ENCODE assay signal across 20 mouse cellular contexts in the genomic region with DNA sequence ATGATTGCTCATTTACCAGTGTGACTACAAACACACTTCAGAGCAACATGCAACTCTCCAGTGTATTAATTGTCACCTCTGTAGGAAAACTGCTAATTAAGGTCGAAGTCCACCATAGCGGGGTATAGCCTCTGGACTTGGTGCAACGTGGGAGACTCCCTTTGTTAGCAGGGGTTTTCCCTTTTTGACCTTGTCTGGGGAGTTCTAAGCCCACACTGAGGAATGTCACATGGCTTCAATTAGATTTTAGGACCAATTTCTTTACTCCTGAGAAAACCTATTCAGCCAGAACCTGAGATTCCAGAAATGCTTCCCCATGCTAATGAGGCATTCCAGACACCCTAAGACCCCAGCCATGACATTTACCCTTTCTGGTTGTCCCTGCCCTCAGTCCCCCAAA. TPM values are rescaled to one million over a fixed set of nuclear protein-coding genes. Genes with fewer than 3 reads are reported as not detected.
DNase-seq lines count a peak whose midpoint lies in the region; ATAC-seq and TF ChIP-seq lines count a peak whose summit lies in the region.
"Had no signal": no experiment of that assay in that cellular context is flagged by ENCODE, and none has a peak within 500 bp of the region (broad histone marks: within the 10 kb centered on the region; RNA-seq: fewer than 3 reads in every experiment).

No protein-coding gene starts in this region.

- H3K79me2 ChIP-seq in liver, adult 2 months (ENCODE audit: control insufficient read depth, insufficient read depth, low read length) = no peaks in the 10 kb centered on the region
- peaks cover 68% of the 10 kb centered on the region for H3K79me2 ChIP-seq in macrophage (ENCODE audit: inconsistent target)

- H3K27ac ChIP-seq in heart, embryonic 12.5 days (ENCODE audit: poor library complexity, severe bottlenecking) = no peak overlapping the region
- H3K27ac ChIP-seq in liver, adult 2 months (replicated peaks; ENCODE audit: insufficient read depth, low read depth, low read length) = peak overlapping the region; percentile 47
- no peak overlapping the region for H3K27ac ChIP-seq in liver, embryonic 11.5 days (ENCODE audit: low read depth, low read length)
- H3K27ac ChIP-seq in embryonic facial prominence, embryonic 12.5 days = 0 out of 2 replicates have a peak overlapping the region, but pooled peaks have one; percentile 17
- peak overlapping the region; percentile 99; the same call in 1 of the 2 replicates for H3K27ac ChIP-seq in macrophage
- H3K27ac ChIP-seq: heart, adult 2 months; liver, embryonic 15.5 days; neural tube, embryonic 15.5 days; stomach, postnatal 0 days had no signal

- peaks cover 19% of the 10 kb centered on the region for H3K4me1 ChIP-seq in heart, embryonic 12.5 days (replicated peaks)
- peaks cover 24% of the 10 kb centered on the region for H3K4me1 ChIP-seq in liver, adult 2 months (ENCODE audit: control insufficient read depth, insufficient read depth, low read length)
- peaks cover 32% of the 10 kb centered on the region for H3K4me1 ChIP-seq in liver, embryonic 11.5 days (replicated peaks; ENCODE audit: control insufficient read depth, insufficient read depth, low read length)
- H3K4me1 ChIP-seq in embryonic facial prominence, embryonic 12.5 days = peaks cover 9% of the 10 kb centered on the region
- H3K4me1 ChIP-seq: neural tube, embryonic 15.5 days had no signal

- no peak for ATAC-seq in heart, embryonic 12.5 days (ENCODE audit: insufficient number of reproducible peaks, low FRiP score)
- no peak for ATAC-seq in liver, embryonic 11.5 days (replicated peaks; ENCODE audit: low FRiP score)
- ATAC-seq in embryonic facial prominence, embryonic 12.5 days (ENCODE audit: insufficient number of reproducible peaks, insufficient read depth, low FRiP score, low TSS enrichment) = no peak
- ATAC-seq: forebrain, embryonic 14.5 days had no signal

- H3K4me3 ChIP-seq in heart, embryonic 12.5 days = no peak overlapping the region
- no peak overlapping the region for H3K4me3 ChIP-seq in liver, adult 2 months (ENCODE audit: insufficient read depth, low read depth, low read length)
- H3K4me3 ChIP-seq in liver, embryonic 11.5 days (ENCODE audit: low read depth, low read length) = no peak overlapping the region
- no peak overlapping the region for H3K4me3 ChIP-seq in embryonic facial prominence, embryonic 12.5 days
- H3K4me3 ChIP-seq in macrophage (ENCODE audit: inconsistent target) = no peak overlapping the region
- H3K4me3 ChIP-seq: heart, adult 2 months; liver, embryonic 15.5 days; neural tube, embryonic 15.5 days had no signal

- TF ChIP-seq POLR2A in liver, adult 2 months (IDR thresholded peaks at IDR 0.05; ENCODE audit: extremely low read depth, insufficient read depth, low read length) = no peak

- H3K9ac ChIP-seq in heart, embryonic 12.5 days = no peak overlapping the region
- H3K9ac ChIP-seq in liver, adult 2 months (ENCODE audit: low read depth, low read length) = no peak overlapping the region
- no peak overlapping the region for H3K9ac ChIP-seq in liver, embryonic 11.5 days (ENCODE audit: low read depth, low read length)
- no peak overlapping the region for H3K9ac ChIP-seq in embryonic facial prominence, embryonic 12.5 days
- H3K9ac ChIP-seq: liver, embryonic 15.5 days; neural tube, embryonic 15.5 days had no signal

- H3K4me2 ChIP-seq in heart, embryonic 12.5 days = no peak overlapping the region
- no peak overlapping the region for H3K4me2 ChIP-seq in liver, embryonic 11.5 days
- H3K4me2 ChIP-seq in embryonic facial prominence, embryonic 12.5 days (replicated peaks) = no peak overlapping the region
- H3K4me2 ChIP-seq: neural tube, embryonic 15.5 days had no signal

- H3K9me3 ChIP-seq in heart, embryonic 12.5 days (replicated peaks) = no peaks in the 10 kb centered on the region
- no peaks in the 10 kb centered on the region for H3K9me3 ChIP-seq in liver, embryonic 11.5 days (ENCODE audit: control insufficient read depth, low read length)
- no peaks in the 10 kb centered on the region for H3K9me3 ChIP-seq in embryonic facial prominence, embryonic 12.5 days
- H3K9me3 ChIP-seq: liver, embryonic 15.5 days; neural tube, embryonic 15.5 days had no signal

- H3K27me3 ChIP-seq in heart, embryonic 12.5 days (replicated peaks) = no peaks in the 10 kb centered on the region
- no peaks in the 10 kb centered on the region for H3K27me3 ChIP-seq in liver, adult 2 months (ENCODE audit: control insufficient read depth, insufficient read depth, low read length)
- no peaks in the 10 kb centered on the region for H3K27me3 ChIP-seq in liver, embryonic 11.5 days (replicated peaks; ENCODE audit: control insufficient read depth, insufficient read depth, low read length)
- no peaks in the 10 kb centered on the region for H3K27me3 ChIP-seq in embryonic facial prominence, embryonic 12.5 days
- H3K27me3 ChIP-seq: CH12.LX; liver, embryonic 15.5 days; neural tube, embryonic 15.5 days had no signal

- peaks cover 17% of the 10 kb centered on the region for H3K36me3 ChIP-seq in heart, embryonic 12.5 days
- peaks cover 9% of the 10 kb centered on the region; the same call in 1 of the 2 replicates for H3K36me3 ChIP-seq in liver, adult 2 months (ENCODE audit: control insufficient read depth, insufficient read depth, low read length)
- peaks cover 8% of the 10 kb centered on the region; the same call in 1 of the 2 replicates for H3K36me3 ChIP-seq in liver, embryonic 11.5 days (ENCODE audit: control insufficient read depth, insufficient read depth, low read length)
- peaks cover 19% of the 10 kb centered on the region for H3K36me3 ChIP-seq in embryonic facial prominence, embryonic 12.5 days
- peaks cover 21% of the 10 kb centered on the region; the same call in 1 of the 2 replicates for H3K36me3 ChIP-seq in macrophage (ENCODE audit: inconsistent target)

- peak; percentile 77 for DNase-seq in heart, adult 11 months
- no peak for DNase-seq in liver, adult 2 months (ENCODE audit: extremely low read depth, low read depth, low spot score)
- DNase-seq in liver, embryonic 11.5 days (ENCODE audit: low spot score) = no peak
- DNase-seq in right cerebral cortex, adult 2 months (ENCODE audit: low spot score in 2 of 2) = no peak
- no peak for DNase-seq in spleen, postnatal 36 days (ENCODE audit: low spot score in 2 of 2)
- DNase-seq: cerebellum, adult 8-10 months; gastrocnemius, postnatal 14 days; heart, adult 2 months; kidney, postnatal 14 days; midbrain, embryonic 14.5 days; right cerebral cortex, postnatal 4 days had no signal

- TF ChIP-seq CTCF in liver, adult 2 months (IDR thresholded peaks at IDR 0.05; ENCODE audit: low read depth, low read length) = no peak

- 81% methylated on average over 3 of the region's 3 CpGs for WGBS in heart, embryonic 12.5 days
- WGBS in liver, adult 2 months = 52% methylated on average over 3 of the region's 3 CpGs
- WGBS in liver, embryonic 11.5 days = 70% methylated on average over 3 of the region's 3 CpGs
- 18% methylated on average over 3 of the region's 3 CpGs for WGBS in embryonic facial prominence, embryonic 12.5 days
- WGBS in macrophage (ENCODE audit: missing documents) = 97% methylated on average over 3 of the region's 3 CpGs

RNA-seq across cellular contexts. Expression of gene Fcer1g, which starts 4.0 kb away (rescaled TPM):
- polyA plus RNA-seq in heart, embryonic 12.5 days (2016; fragmentation: Nextera tagmentation; extraction: Ambion mirVana) = 15.3 and 16.4 TPM in 2 replicates
- total RNA-seq in liver, adult 2 months (2014; rRNA removed) = 6.4 and 12.4 TPM in 2 replicates
- polyA plus RNA-seq in liver, adult 2 months (2012; rRNA removed) = 21.3 and 50.7 TPM in 2 replicates
- polyA plus RNA-seq in liver, embryonic 11.5 days (2014; fragmentation: Nextera tagmentation; extraction: Ambion mirVana) = 70.9 and 83.6 TPM in 2 replicates
- 23.3 and 23.6 TPM in 2 replicates for polyA plus RNA-seq in embryonic facial prominence, embryonic 12.5 days (2016; fragmentation: Nextera tagmentation; extraction: Ambion mirVana)
- total RNA-seq in macrophage (2018; cell fraction: chromatin; rRNA removed) = 100 to 1,000 TPM in 25 of 26 experiments, 10 to 100 TPM in 1; 78.8 to 647 (median 361) TPM
- total RNA-seq in macrophage (2018; cell fraction: cytosol; rRNA removed) = 1,000 to 10,000 TPM; 1,924 to 5,319 (median 3,310) TPM
- 1,000 to 10,000 TPM in 15 of 26 experiments, 100 to 1,000 TPM in 11; 367 to 3,018 (median 1,452) TPM for total RNA-seq in macrophage (2018; cell fraction: nucleus; rRNA removed)
- 1,664 to 2,638 TPM (median 2,193 TPM) in 3 replicates for polyA plus RNA-seq in macrophage (2018)

RNA-seq across cellular contexts. Expression of gene Apoa2, which starts 5.4 kb away (rescaled TPM):
- polyA plus RNA-seq in heart, embryonic 12.5 days (2016; fragmentation: Nextera tagmentation; extraction: Ambion mirVana) = 10.7 and 46.5 TPM in 2 replicates
- total RNA-seq in liver, adult 2 months (2014; rRNA removed) = 15,245 and 18,176 TPM in 2 replicates
- polyA plus RNA-seq in liver, adult 2 months (2012; rRNA removed) = 28,168 and 29,095 TPM in 2 replicates
- 2,189 and 2,339 TPM in 2 replicates for polyA plus RNA-seq in liver, embryonic 11.5 days (2014; fragmentation: Nextera tagmentation; extraction: Ambion mirVana)
- polyA plus RNA-seq in embryonic facial prominence, embryonic 12.5 days (2016; fragmentation: Nextera tagmentation; extraction: Ambion mirVana) = 3.5 and 3.7 TPM in 2 replicates
- not detected for total RNA-seq in macrophage (2018; cell fraction: chromatin; rRNA removed)
- total RNA-seq in macrophage (2018; cell fraction: cytosol; rRNA removed) = 1 to 10 TPM in 13 of 26 experiments, under 1 TPM in 10, not detected in 3; 0.47 to 1.8 (median 1.0) TPM
- total RNA-seq in macrophage (2018; cell fraction: nucleus; rRNA removed) = not detected
- polyA plus RNA-seq in macrophage (2018) = 1.1 TPM in 1 of 3 replicates, not detected in the others
- total RNA-seq: gastrocnemius, postnatal 14 days; MEL had no signal

RNA-seq across cellular contexts. Expression of gene Tomm40l, which starts 7.9 kb away (rescaled TPM):
- 41.8 and 43.3 TPM in 2 replicates for polyA plus RNA-seq in heart, embryonic 12.5 days (2016; fragmentation: Nextera tagmentation; extraction: Ambion mirVana)
- 5.5 and 10.7 TPM in 2 replicates for total RNA-seq in liver, adult 2 months (2014; rRNA removed)
- polyA plus RNA-seq in liver, adult 2 months (2012; rRNA removed) = 6.7 and 9.7 TPM in 2 replicates
- 32.3 and 32.4 TPM in 2 replicates for polyA plus RNA-seq in liver, embryonic 11.5 days (2014; fragmentation: Nextera tagmentation; extraction: Ambion mirVana)
- polyA plus RNA-seq in embryonic facial prominence, embryonic 12.5 days (2016; fragmentation: Nextera tagmentation; extraction: Ambion mirVana) = 31.9 and 33.9 TPM in 2 replicates
- 10 to 100 TPM; 10.1 to 72.2 (median 32.8) TPM for total RNA-seq in macrophage (2018; cell fraction: chromatin; rRNA removed)
- 10 to 100 TPM; 14.6 to 28.8 (median 22.2) TPM for total RNA-seq in macrophage (2018; cell fraction: cytosol; rRNA removed)
- 10 to 100 TPM; 13.0 to 48.9 (median 29.2) TPM for total RNA-seq in macrophage (2018; cell fraction: nucleus; rRNA removed)
- 13.6 to 38.3 TPM (median 28.2 TPM) in 3 replicates for polyA plus RNA-seq in macrophage (2018)

RNA-seq across cellular contexts. Expression of gene Nr1i3, which starts 16.4 kb away (rescaled TPM):
- polyA plus RNA-seq in heart, embryonic 12.5 days (2016; fragmentation: Nextera tagmentation; extraction: Ambion mirVana) = 0.19 and 0.22 TPM in 2 replicates
- 178 and 264 TPM in 2 replicates for total RNA-seq in liver, adult 2 months (2014; rRNA removed)
- polyA plus RNA-seq in liver, adult 2 months (2012; rRNA removed) = 215 and 229 TPM in 2 replicates
- polyA plus RNA-seq in liver, embryonic 11.5 days (2014; fragmentation: Nextera tagmentation; extraction: Ambion mirVana) = 0.16 TPM in 2 replicates
- polyA plus RNA-seq in embryonic facial prominence, embryonic 12.5 days (2016; fragmentation: Nextera tagmentation; extraction: Ambion mirVana) = 0.08 and 0.26 TPM in 2 replicates
- under 1 TPM in 4 of 26 experiments, not detected in 22; 0.19 to 0.37 (median 0.26) TPM for total RNA-seq in macrophage (2018; cell fraction: chromatin; rRNA removed)
- total RNA-seq in macrophage (2018; cell fraction: cytosol; rRNA removed) = under 1 TPM in 3 of 26 experiments, not detected in 23; 0.03 to 0.10 (median 0.05) TPM
- under 1 TPM in 5 of 26 experiments, not detected in 21; 0.22 to 0.44 (median 0.34) TPM for total RNA-seq in macrophage (2018; cell fraction: nucleus; rRNA removed)
- polyA plus RNA-seq in macrophage (2018) = 0.13 TPM in 1 of 3 replicates, not detected in the others
- total RNA-seq: gastrocnemius, postnatal 14 days; heart, adult 2 months had no signal
- polyA plus RNA-seq: heart, adult 2 months had no signal

RNA-seq across cellular contexts. Expression of gene Adamts4, which starts 20.0 kb away (rescaled TPM):
- 2.2 and 3.1 TPM in 2 replicates for polyA plus RNA-seq in heart, embryonic 12.5 days (2016; fragmentation: Nextera tagmentation; extraction: Ambion mirVana)
- total RNA-seq in liver, adult 2 months (2014; rRNA removed) = 0.09 and 0.13 TPM in 2 replicates
- 0.15 and 0.37 TPM in 2 replicates for polyA plus RNA-seq in liver, adult 2 months (2012; rRNA removed)
- polyA plus RNA-seq in liver, embryonic 11.5 days (2014; fragmentation: Nextera tagmentation; extraction: Ambion mirVana) = 1.6 and 2.0 TPM in 2 replicates
- polyA plus RNA-seq in embryonic facial prominence, embryonic 12.5 days (2016; fragmentation: Nextera tagmentation; extraction: Ambion mirVana) = 18.2 and 18.6 TPM in 2 replicates
- 10 to 100 TPM in 3 of 26 experiments, 1 to 10 TPM in 5, under 1 TPM in 6, not detected in 12; 0.19 to 61.4 (median 1.3) TPM for total RNA-seq in macrophage (2018; cell fraction: chromatin; rRNA removed)
- total RNA-seq in macrophage (2018; cell fraction: cytosol; rRNA removed) = 10 to 100 TPM in 1 of 26 experiments, 1 to 10 TPM in 3, under 1 TPM in 17, not detected in 5; 0.03 to 27.9 (median 0.11) TPM
- total RNA-seq in macrophage (2018; cell fraction: nucleus; rRNA removed) = 10 to 100 TPM in 3 of 26 experiments, 1 to 10 TPM in 3, under 1 TPM in 13, not detected in 7; 0.11 to 67.7 (median 0.33) TPM
- 0.04 TPM in 1 of 3 replicates, not detected in the others for polyA plus RNA-seq in macrophage (2018)
- total RNA-seq: MEL had no signal

Comparison
In these comparisons a context has a peak if more than half of its experiments do, and no peak if none do; other contexts are left out.
1. H3K27ac ChIP-seq: peak in liver, adult 2 months (single experiment), embryonic facial prominence, embryonic 12.5 days (single experiment) and macrophage (single experiment); none in heart, embryonic 12.5 days (single experiment) and liver, embryonic 11.5 days (single experiment).
2. RNA of gene Fcer1g, which starts 4.0 kb away (polyA plus RNA-seq): 1,664 to 2,638 TPM in macrophage; 70.9 to 83.6 TPM in liver, embryonic 11.5 days, 21.3 to 50.7 TPM in liver, adult 2 months, 23.3 to 23.6 TPM in embryonic facial prominence, embryonic 12.5 days and 15.3 to 16.4 TPM in heart, embryonic 12.5 days; every median in the first group is over 10 times any median in the second.
3. RNA of gene Apoa2, which starts 5.4 kb away (polyA plus RNA-seq): 28,168 to 29,095 TPM in liver, adult 2 months and 2,189 to 2,339 TPM in liver, embryonic 11.5 days; 10.7 to 46.5 TPM in heart, embryonic 12.5 days, 3.5 to 3.7 TPM in embryonic facial prominence, embryonic 12.5 days and 1.1 TPM in macrophage; every median in the first group is over 10 times any median in the second.